Mouse (Mus musculus): ENCODE data around the gene Qk. TPM values are rescaled to one million over a fixed set of nuclear protein-coding genes. Genes with fewer than 3 reads are reported as not detected.
A peak's percentile ranks its signal among the peaks of the same experiment; 100 is the strongest.

Gene Qk
- polyA plus RNA-seq, 1 experiment from 2014 or later = 47.7 TPM

- Histone ChIP-seq H3K4me3 (peak overlapping the region; percentile 92), H3K27ac (replicated peaks) (peak overlapping the region; percentile 100), H3K4me1 (peaks cover 30% of the 10 kb centered on the region), H3K9me3 (replicated peaks) (no peaks in the 10 kb centered on the region; the same call in 1 of the 2 replicates), H3K36me3 (peaks cover 18% of the 10 kb centered on the region), H3K27me3 (ENCODE audit: low read depth, poor library complexity, severe bottlenecking) (no peaks in the 10 kb centered on the region)
- no peak for DNase-seq (ENCODE audit: low spot score)
- 17% methylated on average over 1 of the region's 1 CpGs for WGBS
Measured at GRCm38 (mm10) chr17:10321092-10321491, 1.4 kb upstream of the Qk start.

- no peak for DNase-seq (ENCODE audit: low spot score)
- H3K4me3 ChIP-seq = peak overlapping the region; percentile 92
- no peaks in the 10 kb centered on the region for H3K27me3 ChIP-seq (ENCODE audit: low read depth, poor library complexity, severe bottlenecking)
- peaks cover 16% of the 10 kb centered on the region for H3K36me3 ChIP-seq
- H3K9me3 ChIP-seq (replicated peaks) = no peaks in the 10 kb centered on the region; the same call in 1 of the 2 replicates
- WGBS = 21% methylated on average over 10 of the region's 10 CpGs
- H3K27ac ChIP-seq (replicated peaks) = peak overlapping the region; percentile 100
- H3K4me1 ChIP-seq = peaks cover 36% of the 10 kb centered on the region
Measured at GRCm38 (mm10) chr17:10320456-10320790, 769 bp upstream of the Qk start.

GRCm38 (mm10) chr17:10319431-10319684 is 296 bp downstream of the Qk start:
- Histone ChIP-seq H3K4me1 (peaks cover 46% of the 10 kb centered on the region), H3K27me3 (ENCODE audit: low read depth, poor library complexity, severe bottlenecking) (no peaks in the 10 kb centered on the region), H3K9me3 (replicated peaks) (no peaks in the 10 kb centered on the region), H3K27ac (replicated peaks) (peak overlapping the region; percentile 100), H3K36me3 (peaks cover 5% of the 10 kb centered on the region; the same call in 1 of the 2 replicates), H3K4me3 (peak overlapping the region; percentile 92)
- WGBS = 7% methylated on average over 44 of the region's 46 CpGs
- DNase-seq (ENCODE audit: low spot score) = no peak

GRCm38 (mm10) chr17:10318561-10319430 is 858 bp downstream of the Qk start:
- DNase-seq (ENCODE audit: low spot score) = peak; percentile 71
- peak overlapping the region; percentile 100 for H3K27ac ChIP-seq (replicated peaks)
- peaks cover 50% of the 10 kb centered on the region for H3K4me1 ChIP-seq
- no peaks in the 10 kb centered on the region for H3K9me3 ChIP-seq (replicated peaks)
- peak overlapping the region; percentile 92 for H3K4me3 ChIP-seq
- 10% methylated on average over 144 of the region's 153 CpGs for WGBS
- 0 out of 2 replicates have a peak, but pooled peaks cover under 1% of the 10 kb centered on the region for H3K36me3 ChIP-seq
- no peaks in the 10 kb centered on the region for H3K27me3 ChIP-seq (ENCODE audit: low read depth, poor library complexity, severe bottlenecking)

GRCm38 (mm10) chr17:10317981-10318551 is 1.6 kb downstream of the Qk start:
- peaks cover 48% of the 10 kb centered on the region for H3K4me1 ChIP-seq
- H3K9me3 ChIP-seq (replicated peaks) = no peaks in the 10 kb centered on the region
- H3K36me3 ChIP-seq = no peaks in the 10 kb centered on the region
- WGBS = under 1% methylated on average over 46 of the region's 46 CpGs
- DNase-seq (ENCODE audit: low spot score) = peak; percentile 64
- H3K27me3 ChIP-seq (ENCODE audit: low read depth, poor library complexity, severe bottlenecking) = no peaks in the 10 kb centered on the region
- peak overlapping the region; percentile 100 for H3K27ac ChIP-seq (replicated peaks)
- H3K4me3 ChIP-seq = peak overlapping the region; percentile 92

GRCm38 (mm10) chr17:10317186-10317585 is 2.5 kb downstream of the Qk start:
- Histone ChIP-seq H3K4me3 (peak overlapping the region; percentile 92), H3K27me3 (ENCODE audit: low read depth, poor library complexity, severe bottlenecking) (no peaks in the 10 kb centered on the region), H3K4me1 (peaks cover 49% of the 10 kb centered on the region), H3K27ac (replicated peaks) (peak overlapping the region; percentile 100), H3K36me3 (peaks cover 6% of the 10 kb centered on the region), H3K9me3 (replicated peaks) (no peaks in the 10 kb centered on the region)
- no peak for DNase-seq (ENCODE audit: low spot score)
- 4% methylated on average over 4 of the region's 4 CpGs for WGBS

GRCm38 (mm10) chr17:10316446-10316845 is 3.2 kb downstream of the Qk start:
- H3K27ac ChIP-seq (replicated peaks) = peak overlapping the region; percentile 100
- no peaks in the 10 kb centered on the region for H3K27me3 ChIP-seq (ENCODE audit: low read depth, poor library complexity, severe bottlenecking)
- H3K4me1 ChIP-seq = peaks cover 49% of the 10 kb centered on the region
- DNase-seq (ENCODE audit: low spot score) = no peak
- H3K9me3 ChIP-seq (replicated peaks) = no peaks in the 10 kb centered on the region
- peaks cover 6% of the 10 kb centered on the region for H3K36me3 ChIP-seq
- WGBS = 0% methylated on average over 1 of the region's 1 CpGs
- H3K4me3 ChIP-seq = peak overlapping the region; percentile 92

- WGBS = 62% methylated on average over 1 of the region's 1 CpGs
- no peak for DNase-seq (ENCODE audit: low spot score)
- Histone ChIP-seq H3K9me3 (replicated peaks) (no peaks in the 10 kb centered on the region), H3K4me1 (peaks cover 55% of the 10 kb centered on the region), H3K36me3 (peaks cover 19% of the 10 kb centered on the region), H3K4me3 (no peak overlapping the region), H3K27me3 (ENCODE audit: low read depth, poor library complexity, severe bottlenecking) (no peaks in the 10 kb centered on the region), H3K27ac (replicated peaks) (no peak overlapping the region)
Measured at GRCm38 (mm10) chr17:10310046-10310445, 9.6 kb downstream of the Qk start.

GRCm38 (mm10) chr17:10309135-10309623 is 10.5 kb downstream of the Qk start:
- Histone ChIP-seq H3K36me3 (peaks cover 19% of the 10 kb centered on the region), H3K27ac (replicated peaks) (peak overlapping the region; percentile 52), H3K4me3 (peak overlapping the region; percentile 32; the same call in 1 of the 2 replicates), H3K9me3 (replicated peaks) (no peaks in the 10 kb centered on the region), H3K4me1 (peaks cover 46% of the 10 kb centered on the region), H3K27me3 (ENCODE audit: low read depth, poor library complexity, severe bottlenecking) (no peaks in the 10 kb centered on the region)
- DNase-seq (ENCODE audit: low spot score) = no peak
- 39% methylated on average over 4 of the region's 4 CpGs for WGBS

- peaks cover 17% of the 10 kb centered on the region for H3K36me3 ChIP-seq
- WGBS = 91% methylated on average over 2 of the region's 2 CpGs
- no peak for DNase-seq (ENCODE audit: low spot score)
Measured at GRCm38 (mm10) chr17:10306424-10306823, 13.2 kb downstream of the Qk start.

GRCm38 (mm10) chr17:10304001-10304400 is 15.7 kb downstream of the Qk start:
- no peak overlapping the region for H3K4me3 ChIP-seq
- H3K27ac ChIP-seq (replicated peaks) = no peak overlapping the region
- H3K4me1 ChIP-seq = peaks cover 3% of the 10 kb centered on the region
- H3K27me3 ChIP-seq (ENCODE audit: low read depth, poor library complexity, severe bottlenecking) = no peaks in the 10 kb centered on the region
- peaks cover 17% of the 10 kb centered on the region for H3K36me3 ChIP-seq
- DNase-seq (ENCODE audit: low spot score) = no peak
- H3K9me3 ChIP-seq (replicated peaks) = no peaks in the 10 kb centered on the region

More at GRCm38 (mm10) chr17:10306424-10306823, 13.2 kb downstream of the Qk start:
- H3K4me3 ChIP-seq = no peak overlapping the region
- peaks cover 26% of the 10 kb centered on the region for H3K4me1 ChIP-seq
- H3K27ac ChIP-seq (replicated peaks) = no peak overlapping the region
- no peaks in the 10 kb centered on the region for H3K9me3 ChIP-seq (replicated peaks)
- H3K27me3 ChIP-seq (ENCODE audit: low read depth, poor library complexity, severe bottlenecking) = no peaks in the 10 kb centered on the region

GRCm38 (mm10) chr17:10300968-10301795 is 18.5 kb downstream of the Qk start:
- Histone ChIP-seq H3K4me1 (0 out of 2 replicates have a peak, but pooled peaks cover 2% of the 10 kb centered on the region), H3K36me3 (peaks cover 11% of the 10 kb centered on the region), H3K27me3 (ENCODE audit: low read depth, poor library complexity, severe bottlenecking) (no peaks in the 10 kb centered on the region), H3K27ac (replicated peaks) (no peak overlapping the region), H3K9me3 (replicated peaks) (no peaks in the 10 kb centered on the region), H3K4me3 (no peak overlapping the region)
- DNase-seq (ENCODE audit: low spot score) = no peak
- 89% methylated on average over 4 of the region's 4 CpGs for WGBS

Measured in midbrain, embryonic 10.5 days (tissue).